Comparison of ENCODE assay signal across 11 mouse cellular contexts in the genomic region with DNA sequence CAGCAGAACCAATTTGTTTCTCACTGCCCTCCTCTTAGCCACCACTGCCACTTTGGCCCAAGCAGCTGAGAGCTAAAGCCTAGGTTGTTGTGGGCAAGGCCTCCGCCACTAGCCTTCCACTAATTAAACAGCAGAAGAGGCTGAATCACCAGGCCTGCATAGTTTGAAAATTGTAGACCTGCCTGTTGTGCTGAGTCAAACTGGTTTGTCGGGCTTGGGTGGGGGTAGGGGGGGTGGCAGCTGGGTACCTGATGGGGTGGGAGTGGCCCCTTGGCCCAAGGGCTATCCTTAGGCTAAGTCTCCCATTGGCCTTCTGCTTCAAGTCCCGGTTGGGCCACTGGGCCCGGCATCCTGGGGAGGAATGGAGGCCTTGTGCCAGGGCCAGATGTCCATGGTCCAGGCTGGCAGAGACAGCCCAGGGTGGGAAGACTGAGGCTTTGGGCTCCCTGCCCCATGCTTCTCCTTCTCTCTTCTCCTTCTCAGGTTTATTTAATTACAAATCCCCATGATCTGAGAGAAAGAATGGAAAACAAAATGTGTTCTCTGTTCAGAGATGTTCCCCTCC. TPM values are rescaled to one million over a fixed set of nuclear protein-coding genes. Genes with fewer than 3 reads are reported as not detected.
DNase-seq lines count a peak whose midpoint lies in the region; ATAC-seq lines count a peak whose summit lies in the region.
"Had no signal": no experiment of that assay in that cellular context is flagged by ENCODE, and none has a peak within 500 bp of the region (broad histone marks: within the 10 kb centered on the region; RNA-seq: fewer than 3 reads in every experiment).

No protein-coding gene starts in this region.

- H3K4me1 ChIP-seq in heart, embryonic 15.5 days (replicated peaks), result peaks cover 70% of the 10 kb centered on the region
- peaks cover 62% of the 10 kb centered on the region for H3K4me1 ChIP-seq in embryonic facial prominence, embryonic 12.5 days
- H3K4me1 ChIP-seq in limb, embryonic 10.5 days, result peaks cover 86% of the 10 kb centered on the region
- peaks cover 51% of the 10 kb centered on the region for H3K4me1 ChIP-seq in midbrain, embryonic 16.5 days (ENCODE audit: control insufficient read depth, insufficient read depth, low read length)

- H3K4me2 ChIP-seq in heart, embryonic 15.5 days, result peak overlapping the region; percentile 71; the same call in 1 of the 2 replicates
- H3K4me2 ChIP-seq in embryonic facial prominence, embryonic 12.5 days (replicated peaks), result peak overlapping the region; percentile 91
- peak overlapping the region; percentile 64 for H3K4me2 ChIP-seq in midbrain, embryonic 16.5 days (ENCODE audit: low read length)

- H3K27ac ChIP-seq in heart, embryonic 15.5 days, result no peak overlapping the region
- H3K27ac ChIP-seq in embryonic facial prominence, embryonic 12.5 days, result peak overlapping the region; percentile 97
- peak overlapping the region; percentile 94 for H3K27ac ChIP-seq in limb, embryonic 10.5 days
- no peak overlapping the region for H3K27ac ChIP-seq in midbrain, embryonic 16.5 days (ENCODE audit: low read length)

- H3K9ac ChIP-seq in heart, embryonic 15.5 days, result peak overlapping the region; percentile 2; the same call in 1 of the 2 replicates
- peak overlapping the region; percentile 99 for H3K9ac ChIP-seq in embryonic facial prominence, embryonic 12.5 days
- no peak overlapping the region for H3K9ac ChIP-seq in midbrain, embryonic 16.5 days (ENCODE audit: low read depth, low read length)

- WGBS in heart, embryonic 15.5 days, result 73% methylated on average over 4 of the region's 4 CpGs
- whole genome bisulfite sequencing in embryonic facial prominence, embryonic 12.5 days, result 52% methylated on average over 4 of the region's 4 CpGs
- WGBS in limb, embryonic 10.5 days, result 68% methylated on average over 4 of the region's 4 CpGs
- WGBS in midbrain, embryonic 16.5 days, result 73% methylated on average over 4 of the region's 4 CpGs

- no peaks in the 10 kb centered on the region for H3K27me3 ChIP-seq in heart, embryonic 15.5 days
- H3K27me3 ChIP-seq in embryonic facial prominence, embryonic 12.5 days, result no peaks in the 10 kb centered on the region
- H3K27me3 ChIP-seq in limb, embryonic 10.5 days (ENCODE audit: low read depth, poor library complexity, severe bottlenecking), result peaks cover 2% of the 10 kb centered on the region
- H3K27me3 ChIP-seq in midbrain, embryonic 16.5 days (ENCODE audit: control insufficient read depth, insufficient read depth, low read depth, low read length), result no peaks in the 10 kb centered on the region

- H3K36me3 ChIP-seq in heart, embryonic 15.5 days, result no peaks in the 10 kb centered on the region
- H3K36me3 ChIP-seq in embryonic facial prominence, embryonic 12.5 days, result peaks cover 13% of the 10 kb centered on the region
- peaks cover 28% of the 10 kb centered on the region for H3K36me3 ChIP-seq in limb, embryonic 10.5 days
- H3K36me3 ChIP-seq in midbrain, embryonic 16.5 days (ENCODE audit: control insufficient read depth, insufficient read depth, low read length), result no peaks in the 10 kb centered on the region

- DNase-seq in heart, adult 11 months, result no peak
- no peak for DNase-seq in limb, embryonic 10.5 days (ENCODE audit: low spot score)
- no peak for DNase-seq in layer of hippocampus, postnatal 14 days (ENCODE audit: low spot score in 2 of 2)
- DNase-seq in adrenal gland, adult 2 months, result no peak
- DNase-seq in ovary, postnatal 14 days (ENCODE audit: low spot score), result no peak
- DNase-seq: kidney, postnatal 10 days; right cerebral cortex, postnatal 25 days had no signal

- no peak for ATAC-seq in heart, embryonic 15.5 days (replicated peaks; ENCODE audit: insufficient number of reproducible peaks, insufficient read depth, low FRiP score, low read depth)
- no peak for ATAC-seq in embryonic facial prominence, embryonic 12.5 days (ENCODE audit: insufficient number of reproducible peaks, insufficient read depth, low FRiP score, low TSS enrichment)
- ATAC-seq in midbrain, embryonic 16.5 days, result no peak

- H3K4me3 ChIP-seq in heart, embryonic 15.5 days, result 0 out of 2 replicates have a peak overlapping the region, but pooled peaks have one; percentile 76
- H3K4me3 ChIP-seq in embryonic facial prominence, embryonic 12.5 days, result peak overlapping the region; percentile 93
- H3K4me3 ChIP-seq in limb, embryonic 10.5 days, result peak overlapping the region; percentile 80
- H3K4me3 ChIP-seq in midbrain, embryonic 16.5 days (ENCODE audit: low read depth, low read length), result no peak overlapping the region

- H3K9me3 ChIP-seq in heart, embryonic 15.5 days (replicated peaks), result no peaks in the 10 kb centered on the region
- no peaks in the 10 kb centered on the region for H3K9me3 ChIP-seq in embryonic facial prominence, embryonic 12.5 days
- no peaks in the 10 kb centered on the region for H3K9me3 ChIP-seq in limb, embryonic 10.5 days (replicated peaks)
- no peaks in the 10 kb centered on the region for H3K9me3 ChIP-seq in midbrain, embryonic 16.5 days (replicated peaks; ENCODE audit: control insufficient read depth, low read length, poor library complexity, severe bottlenecking)

RNA-seq across cellular contexts. Expression of gene Ephb3, which starts 3.5 kb away (rescaled TPM):
- 12.1 and 15.3 TPM in 2 replicates for polyA plus RNA-seq in heart, embryonic 15.5 days (2015; fragmentation: Nextera tagmentation; extraction: Ambion mirVana)
- 76.1 and 79.7 TPM in 2 replicates for polyA plus RNA-seq in embryonic facial prominence, embryonic 12.5 days (2016; fragmentation: Nextera tagmentation; extraction: Ambion mirVana)
- polyA plus RNA-seq in limb, embryonic 10.5 days (2016; fragmentation: Nextera tagmentation; extraction: Ambion mirVana), result 31.0 and 48.3 TPM in 2 replicates
- 10.3 and 11.3 TPM in 2 replicates for polyA plus RNA-seq in midbrain, embryonic 16.5 days (2015; fragmentation: Nextera tagmentation; extraction: Ambion mirVana)
- 10 to 100 TPM; 19.2 to 22.8 TPM for total RNA-seq in layer of hippocampus, postnatal 14 days (2021)
- total RNA-seq in adrenal gland, adult 2 months (2021), result 1 to 10 TPM in 1 of 2 experiments, under 1 TPM in 1; 0.78 to 1.8 TPM
- polyA plus RNA-seq in adrenal gland, adult 2 months (2012; rRNA removed), result 2.9 and 3.5 TPM in 2 replicates
- total RNA-seq: megakaryocyte progenitor cell, adult 5-6 weeks had no signal

RNA-seq across cellular contexts. Expression of gene Teddm3, which starts 54.3 kb away (rescaled TPM):
- polyA plus RNA-seq in heart, embryonic 15.5 days (2015; fragmentation: Nextera tagmentation; extraction: Ambion mirVana), result not detected in 2 replicates
- not detected in 2 replicates for polyA plus RNA-seq in embryonic facial prominence, embryonic 12.5 days (2016; fragmentation: Nextera tagmentation; extraction: Ambion mirVana)
- polyA plus RNA-seq in limb, embryonic 10.5 days (2016; fragmentation: Nextera tagmentation; extraction: Ambion mirVana), result not detected in 2 replicates
- polyA plus RNA-seq in midbrain, embryonic 16.5 days (2015; fragmentation: Nextera tagmentation; extraction: Ambion mirVana), result not detected in 2 replicates
- total RNA-seq in layer of hippocampus, postnatal 14 days (2021), result 1 to 10 TPM; 1.0 to 1.1 TPM
- not detected for total RNA-seq in adrenal gland, adult 2 months (2021)
- 0.08 and 0.17 TPM in 2 replicates for polyA plus RNA-seq in adrenal gland, adult 2 months (2012; rRNA removed)
- total RNA-seq: megakaryocyte progenitor cell, adult 5-6 weeks had no signal

Comparison
In these comparisons a context has a peak if more than half of its experiments do, and no peak if none do; other contexts are left out.
1. H3K27ac ChIP-seq: peak in embryonic facial prominence, embryonic 12.5 days (single experiment) and limb, embryonic 10.5 days (single experiment); none in heart, embryonic 15.5 days (single experiment) and midbrain, embryonic 16.5 days (single experiment).
2. Peak in every context shown above with its lines, with median percentiles within 50 percentile points of each other: H3K4me2 ChIP-seq.